Mouse (Mus musculus): ENCODE measurements around the gene Pdss2.
"Not testable (repeated sequence)": the region's sequence is repeated elsewhere in the genome, so short reads cannot be mapped to it uniquely, and the experiment has no call there.

The Pdss2 gene

GRCm38 (mm10) chr10:43242215-43242614 lies 20.9 kb downstream of the Pdss2 start:
- no peak for DNase-seq (ENCODE audit: low read depth in 2 of 2, low spot score in 2 of 2)

GRCm38 (mm10) chr10:43244262-43244806 lies 23.0 kb downstream of the Pdss2 start:
- DNase-seq (ENCODE audit: low read depth in 2 of 2, low spot score in 2 of 2): no peak

GRCm38 (mm10) chr10:43245461-43246200 lies 24.3 kb downstream of the Pdss2 start:
- DNase-seq (ENCODE audit: low read depth in 2 of 2, low spot score in 2 of 2): no peak

GRCm38 (mm10) chr10:43247994-43248393 lies 26.7 kb downstream of the Pdss2 start:
- DNase-seq (ENCODE audit: low read depth in 2 of 2, low spot score in 2 of 2): no peak

GRCm38 (mm10) chr10:43252324-43252723 lies 31.0 kb downstream of the Pdss2 start:
- DNase-seq (ENCODE audit: low read depth in 2 of 2, low spot score in 2 of 2): no peak

GRCm38 (mm10) chr10:43256965-43257364 lies 35.7 kb downstream of the Pdss2 start:
- DNase-seq (ENCODE audit: low read depth in 2 of 2, low spot score in 2 of 2): not testable (repeated sequence)

GRCm38 (mm10) chr10:43257500-43257899 lies 36.2 kb downstream of the Pdss2 start:
- not testable (repeated sequence) for DNase-seq (ENCODE audit: low read depth in 2 of 2, low spot score in 2 of 2)

- no peak for DNase-seq (ENCODE audit: low read depth in 2 of 2, low spot score in 2 of 2)
Measured at GRCm38 (mm10) chr10:43271318-43271717, 50.0 kb downstream of the Pdss2 start.

GRCm38 (mm10) chr10:43272381-43272780 lies 51.1 kb downstream of the Pdss2 start:
- DNase-seq (ENCODE audit: low read depth in 2 of 2, low spot score in 2 of 2): no peak

- DNase-seq (ENCODE audit: low read depth in 2 of 2, low spot score in 2 of 2): no peak
Measured at GRCm38 (mm10) chr10:43273057-43273456, 51.8 kb downstream of the Pdss2 start.

- no peak for DNase-seq (ENCODE audit: low read depth in 2 of 2, low spot score in 2 of 2)
Measured at GRCm38 (mm10) chr10:43275446-43275845, 54.2 kb downstream of the Pdss2 start.

- no peak for DNase-seq (ENCODE audit: low read depth in 2 of 2, low spot score in 2 of 2)
Measured at GRCm38 (mm10) chr10:43276116-43276659, 54.9 kb downstream of the Pdss2 start.

- no peak for DNase-seq (ENCODE audit: low read depth in 2 of 2, low spot score in 2 of 2)
Measured at GRCm38 (mm10) chr10:43277266-43278145, 56.2 kb downstream of the Pdss2 start.

GRCm38 (mm10) chr10:43279637-43280288 lies 58.5 kb downstream of the Pdss2 start:
- DNase-seq (ENCODE audit: low read depth in 2 of 2, low spot score in 2 of 2): no peak

- no peak for DNase-seq (ENCODE audit: low read depth in 2 of 2, low spot score in 2 of 2)
Measured at GRCm38 (mm10) chr10:43285541-43285940, 64.3 kb downstream of the Pdss2 start.

- no peak for DNase-seq (ENCODE audit: low read depth in 2 of 2, low spot score in 2 of 2)
Measured at GRCm38 (mm10) chr10:43290638-43291230, 69.4 kb downstream of the Pdss2 start.

- DNase-seq (ENCODE audit: low read depth in 2 of 2, low spot score in 2 of 2): no peak
Measured at GRCm38 (mm10) chr10:43291333-43291736, 70.0 kb downstream of the Pdss2 start.

- DNase-seq (ENCODE audit: low read depth in 2 of 2, low spot score in 2 of 2): no peak
Measured at GRCm38 (mm10) chr10:43292454-43292853, 71.2 kb downstream of the Pdss2 start.

GRCm38 (mm10) chr10:43294331-43294730 lies 73.0 kb downstream of the Pdss2 start:
- no peak for DNase-seq (ENCODE audit: low read depth in 2 of 2, low spot score in 2 of 2)

- no peak for DNase-seq (ENCODE audit: low read depth in 2 of 2, low spot score in 2 of 2)
Measured at GRCm38 (mm10) chr10:43308105-43308810, 87.0 kb downstream of the Pdss2 start.

All from CD8-positive naive resting alpha-beta T cell, adult 2 months (primary cell).